Mouse (Mus musculus): ENCODE data around the gene Gp5. TPM values are rescaled to one million over a fixed set of nuclear protein-coding genes. Genes with fewer than 3 reads are reported as not detected.

The Gp5 gene
- polyA plus RNA-seq (2015; fragmentation: Illumina TruSeq; extraction: RNeasy Lipid Tissue Mini Kit (QIAGEN cat#74804); ENCODE audit: insufficient read depth, low replicate concordance): 2.5 TPM

GRCm38 (mm10) chr16:30310647-30311046, at the start of gene Gp5:
Gene Gp5, minus strand, starts transcription at chr16:30310779.

DNA sequence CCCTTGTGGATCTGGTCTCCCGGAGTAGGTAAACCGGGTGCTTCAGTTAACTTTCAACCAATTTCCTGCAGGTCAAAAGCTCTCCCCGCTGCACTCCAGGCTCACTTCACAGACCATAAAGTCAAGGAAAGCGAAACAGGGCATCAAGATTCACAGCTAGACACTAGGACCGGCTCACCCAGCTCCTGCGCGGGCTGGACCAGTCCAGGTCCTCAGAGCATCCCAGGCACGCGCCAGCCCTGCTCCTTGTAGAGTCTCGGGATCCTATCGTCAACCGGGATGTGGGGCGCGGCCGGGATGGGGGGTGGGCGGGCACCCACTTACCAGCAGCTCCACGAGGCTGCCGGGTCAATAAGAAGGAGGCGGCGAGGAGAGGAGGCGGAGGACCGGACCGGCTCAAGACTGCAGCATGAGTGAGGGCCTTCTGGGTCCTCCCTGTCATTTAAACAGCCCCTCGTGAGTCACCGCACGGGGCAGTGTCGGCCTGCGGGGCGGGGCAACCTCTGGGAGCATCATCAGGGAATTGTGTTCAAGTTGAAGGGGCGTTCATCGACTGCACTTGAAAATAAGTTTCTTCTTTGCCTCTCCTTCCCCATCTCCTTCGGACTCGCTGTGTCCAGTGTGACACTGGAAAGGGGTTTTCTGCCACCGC, 27.6 kb downstream of the Gp5 start, which contains the start of gene Lrrc15:
TSS of gene Lrrc15 (minus strand) at position 413 of the 652 bp plus-strand sequence.

GRCm38 (mm10) chr16:30267359-30267758, 43.2 kb downstream of the Gp5 start, which contains the start of gene Cpn2:
Gene Cpn2, minus strand, starts transcription at chr16:30267499.

Other genes with a start within 250 kb of the Gp5 start
- gene Hes1, start 246.4 kb downstream of the Gp5 start, polyA plus RNA-seq (2015; fragmentation: Illumina TruSeq; extraction: RNeasy Lipid Tissue Mini Kit (QIAGEN cat#74804); ENCODE audit: insufficient read depth, low replicate concordance): 32.4 TPM
- gene Cpn2, start 43.3 kb downstream of the Gp5 start, polyA plus RNA-seq (2015; fragmentation: Illumina TruSeq; extraction: RNeasy Lipid Tissue Mini Kit (QIAGEN cat#74804); ENCODE audit: insufficient read depth, low replicate concordance): not detected
- gene Lrrc15, start 27.5 kb downstream of the Gp5 start, polyA plus RNA-seq (2015; fragmentation: Illumina TruSeq; extraction: RNeasy Lipid Tissue Mini Kit (QIAGEN cat#74804); ENCODE audit: insufficient read depth, low replicate concordance): 0.07 TPM
- 60.7 TPM for gene Atp13a3, start 95.2 kb upstream of the Gp5 start, polyA plus RNA-seq (2015; fragmentation: Illumina TruSeq; extraction: RNeasy Lipid Tissue Mini Kit (QIAGEN cat#74804); ENCODE audit: insufficient read depth, low replicate concordance)
- gene Tmem44, start 240.1 kb upstream of the Gp5 start, polyA plus RNA-seq (2015; fragmentation: Illumina TruSeq; extraction: RNeasy Lipid Tissue Mini Kit (QIAGEN cat#74804); ENCODE audit: insufficient read depth, low replicate concordance): 2.7 TPM